Mouse (Mus musculus) T-helper 17 cell (primary cell): Measurements from ENCODE around the gene Mvp.

Experiments
- in situ Hi-C, 2 experiments: fragments of 300-600 bp; cut with MboI, MseI; formaldehyde crosslinking; loops; 1 replicate in 1 of 2; 2 replicates in 1 of 2; pipeline ENCODE4 v1.15.1; 2025; ENCODE audit warnings: high pct_unique_total_duplicates in 2 of 2

The Mvp gene

GRCm38 (mm10) chr7:127003620-127004019 is 10.8 kb downstream of the Mvp start:
- in situ Hi-C loops: no loop called here

GRCm38 (mm10) chr7:126999568-126999967 is 14.9 kb downstream of the Mvp start:
- in situ Hi-C loops: no loop called here

GRCm38 (mm10) chr7:126996449-126996848 is 18.0 kb downstream of the Mvp start:
- in situ Hi-C loops: no loop called here

GRCm38 (mm10) chr7:126988816-126989215 is 25.6 kb downstream of the Mvp start:
- in situ Hi-C loops: no loop called here

- in situ Hi-C loops: no loop called here
Observed at GRCm38 (mm10) chr7:126986319-126986718, 28.1 kb downstream of the Mvp start.

- in situ Hi-C loops: loop anchor here in 1 of 2 experiments (5.0 kb wide), 1 partner anchor 67 kb away; no protein-coding TSS in a partner anchor
Observed at GRCm38 (mm10) chr7:126984667-126985444, 29.6 kb downstream of the Mvp start.

GRCm38 (mm10) chr7:126983113-126983512 is 31.3 kb downstream of the Mvp start:
- in situ Hi-C loops: loop anchor here in 1 of 2 experiments (5.0 kb wide), 1 partner anchor 69 kb away; no protein-coding TSS in a partner anchor

- in situ Hi-C loops: loop anchor here in 1 of 2 experiments (5.0 kb wide), 1 partner anchor 70 kb away; no protein-coding TSS in a partner anchor
Observed at GRCm38 (mm10) chr7:126982054-126982453, 32.4 kb downstream of the Mvp start.

- in situ Hi-C loops: loop anchor here in 1 of 2 experiments (5.0 kb wide), 1 partner anchor 71 kb away; no protein-coding TSS in a partner anchor
Observed at GRCm38 (mm10) chr7:126981601-126982000, 32.8 kb downstream of the Mvp start.

GRCm38 (mm10) chr7:126978841-126979240 is 35.6 kb downstream of the Mvp start:
- in situ Hi-C loops: no loop called here

GRCm38 (mm10) chr7:126976878-126977459 is 37.5 kb downstream of the Mvp start:
- in situ Hi-C loops: no loop called here

- in situ Hi-C loops: no loop called here
Observed at GRCm38 (mm10) chr7:126975950-126976866, 38.2 kb downstream of the Mvp start, which contains the start of gene Cdiptos. Cdiptos (minus strand) TSS chr7:126976098.

GRCm38 (mm10) chr7:126975893-126975949 is 38.7 kb downstream of the Mvp start, which contains the start of gene Cdipt:
Cdipt (plus strand) TSS chr7:126975914.
- in situ Hi-C loops: no loop called here

- in situ Hi-C loops: no loop called here
Observed at GRCm38 (mm10) chr7:126975493-126975892, 38.9 kb downstream of the Mvp start.

- in situ Hi-C loops: loop anchor here in 1 of 2 experiments (10.0 kb wide), 1 partner anchor 153 kb away; no protein-coding TSS in a partner anchor
Observed at GRCm38 (mm10) chr7:126967361-126967760, 47.1 kb downstream of the Mvp start.

GRCm38 (mm10) chr7:126965568-126965967 is 48.9 kb downstream of the Mvp start:
- in situ Hi-C loops: loop anchor here in 1 of 2 experiments (10.0 kb wide), 1 partner anchor 151 kb away; no protein-coding TSS in a partner anchor

- in situ Hi-C loops: loop anchor here in 1 of 2 experiments (10.0 kb wide), 1 partner anchor 149 kb away; no protein-coding TSS in a partner anchor
Observed at GRCm38 (mm10) chr7:126963548-126964286, 50.7 kb downstream of the Mvp start.

GRCm38 (mm10) chr7:126961965-126962364 is 52.5 kb downstream of the Mvp start:
- in situ Hi-C loops: loop anchor here in 1 of 2 experiments (10.0 kb wide), 1 partner anchor 147 kb away; no protein-coding TSS in a partner anchor

GRCm38 (mm10) chr7:126961095-126961494 is 53.3 kb downstream of the Mvp start:
- in situ Hi-C loops: loop anchor here in 1 of 2 experiments (10.0 kb wide), 1 partner anchor 146 kb away; no protein-coding TSS in a partner anchor

GRCm38 (mm10) chr7:126959780-126960179 is 54.6 kb downstream of the Mvp start:
- in situ Hi-C loops: loop anchor here in 1 of 2 experiments (10.0 kb wide), 2 partner anchors 145 to 1355 kb away; no protein-coding TSS in a partner anchor

GRCm38 (mm10) chr7:126955125-126955524 is 59.3 kb downstream of the Mvp start:
- in situ Hi-C loops: loop anchor here in 1 of 2 experiments (10.0 kb wide), 1 partner anchor 1360 kb away; no protein-coding TSS in a partner anchor
